ENCODE assay signal across 12 mouse cellular contexts in the genomic region with DNA sequence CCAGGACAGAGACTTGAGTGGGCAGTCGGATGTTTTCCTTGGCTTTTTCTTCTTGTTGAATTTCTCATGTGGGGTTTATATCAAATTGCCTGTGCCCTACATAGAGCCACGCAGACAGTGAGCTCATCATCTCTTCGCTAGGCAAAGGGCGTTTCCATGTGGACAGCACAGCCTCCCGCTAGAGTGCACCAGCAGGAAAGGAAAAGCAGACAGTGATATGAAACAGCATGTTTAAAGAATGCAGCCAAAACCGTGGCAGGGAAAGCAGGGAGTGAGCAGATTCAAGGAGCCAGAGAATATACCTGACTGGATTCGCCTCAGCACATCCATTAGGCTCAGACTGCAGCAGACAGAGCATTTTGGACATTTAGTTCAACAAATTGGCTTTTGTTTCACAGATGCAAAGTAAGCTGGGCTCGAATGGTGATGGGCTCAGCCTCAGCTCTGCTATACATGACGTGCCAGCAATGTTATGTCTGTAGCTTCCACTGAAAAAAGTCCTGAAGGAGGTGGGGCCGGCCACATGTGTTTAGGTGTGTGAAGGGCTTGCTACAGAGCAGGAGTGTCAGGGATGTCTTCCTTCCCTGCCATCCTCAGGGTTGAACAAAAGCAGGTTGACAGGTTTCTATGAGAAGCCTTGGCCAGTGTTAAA. TPM values are rescaled to one million over a fixed set of nuclear protein-coding genes. Genes with fewer than 3 reads are reported as not detected.
DNase-seq lines count a peak whose midpoint lies in the region; ATAC-seq and TF ChIP-seq lines count a peak whose summit lies in the region.
"Had no signal": no experiment of that assay in that cellular context is flagged by ENCODE, and none has a peak within 500 bp of the region (broad histone marks: within the 10 kb centered on the region; RNA-seq: fewer than 3 reads in every experiment).

No protein-coding gene starts in this region.

- TF ChIP-seq POLR2A in brain, embryonic 14.5 days (IDR thresholded peaks at IDR 0.05; ENCODE audit: borderline replicate concordance, extremely low read depth, insufficient read depth, insufficient read length, poor library complexity, severe bottlenecking), result no peak

- H3K36me3 ChIP-seq in forebrain, embryonic 14.5 days (ENCODE audit: control insufficient read depth, insufficient read depth, low read length), result no peaks in the 10 kb centered on the region
- H3K36me3 ChIP-seq in forebrain, embryonic 12.5 days (replicated peaks), result no peaks in the 10 kb centered on the region
- H3K36me3 ChIP-seq in neural tube, embryonic 13.5 days, result no peaks in the 10 kb centered on the region
- H3K36me3 ChIP-seq: embryonic facial prominence, embryonic 13.5 days; liver, embryonic 13.5 days had no signal

- TF ChIP-seq CTCF in brain, embryonic 14.5 days (IDR thresholded peaks at IDR 0.05; ENCODE audit: borderline replicate concordance, extremely low read depth, insufficient read depth, insufficient read length), result no peak

- H3K9me3 ChIP-seq in forebrain, embryonic 14.5 days (replicated peaks; ENCODE audit: control insufficient read depth, low read length), result peaks cover 5% of the 10 kb centered on the region; the same call in 1 of the 2 replicates
- H3K9me3 ChIP-seq in forebrain, embryonic 12.5 days, result peaks cover 5% of the 10 kb centered on the region
- 0 out of 2 replicates have a peak, but pooled peaks cover 6% of the 10 kb centered on the region for H3K9me3 ChIP-seq in neural tube, embryonic 13.5 days
- H3K9me3 ChIP-seq: liver, embryonic 13.5 days had no signal

- WGBS in forebrain, embryonic 14.5 days, result 70% methylated on average over 10 of the region's 10 CpGs
- WGBS in forebrain, embryonic 12.5 days, result 77% methylated on average over 10 of the region's 10 CpGs
- 76% methylated on average over 10 of the region's 10 CpGs for WGBS in neural tube, embryonic 13.5 days

- ATAC-seq in forebrain, embryonic 14.5 days, result peak; percentile 55; the same call in 1 of the 2 replicates
- ATAC-seq in forebrain, embryonic 12.5 days (ENCODE audit: low FRiP score), result no peak
- no peak for ATAC-seq in neural tube, embryonic 13.5 days (ENCODE audit: low read depth)
- no peak for ATAC-seq in megakaryocyte, adult 5-6 weeks (ENCODE audit: poor library complexity, severe bottlenecking)

- no peak overlapping the region for H3K9ac ChIP-seq in forebrain, embryonic 14.5 days (ENCODE audit: low read length)
- no peak overlapping the region for H3K9ac ChIP-seq in forebrain, embryonic 12.5 days
- no peak overlapping the region for H3K9ac ChIP-seq in neural tube, embryonic 13.5 days
- H3K9ac ChIP-seq: embryonic facial prominence, embryonic 13.5 days; liver, embryonic 13.5 days had no signal

- H3K27me3 ChIP-seq in forebrain, embryonic 14.5 days (replicated peaks; ENCODE audit: control insufficient read depth, insufficient read depth, low read length), result peaks cover 8% of the 10 kb centered on the region; the same call in 1 of the 2 replicates
- peaks cover 30% of the 10 kb centered on the region for H3K27me3 ChIP-seq in forebrain, embryonic 12.5 days
- peaks cover 15% of the 10 kb centered on the region; the same call in 1 of the 2 replicates for H3K27me3 ChIP-seq in neural tube, embryonic 13.5 days
- H3K27me3 ChIP-seq: liver, embryonic 13.5 days had no signal

- H3K4me2 ChIP-seq in forebrain, embryonic 14.5 days (ENCODE audit: low read length), result no peak overlapping the region
- no peak overlapping the region for H3K4me2 ChIP-seq in forebrain, embryonic 12.5 days
- no peak overlapping the region for H3K4me2 ChIP-seq in neural tube, embryonic 13.5 days
- H3K4me2 ChIP-seq: embryonic facial prominence, embryonic 13.5 days; liver, embryonic 13.5 days had no signal

- no peak overlapping the region for H3K27ac ChIP-seq in forebrain, embryonic 14.5 days (ENCODE audit: low read depth, low read length)
- H3K27ac ChIP-seq in forebrain, embryonic 12.5 days, result no peak overlapping the region
- peak overlapping the region; percentile 47; the same call in 1 of the 2 replicates for H3K27ac ChIP-seq in neural tube, embryonic 13.5 days (replicated peaks)
- H3K27ac ChIP-seq: embryonic facial prominence, embryonic 13.5 days; liver, embryonic 13.5 days had no signal

- DNase-seq in forebrain, embryonic 14.5 days (ENCODE audit: low spot score), result peak; percentile 53
- DNase-seq in brain, embryonic 14.5 days (ENCODE audit: low read depth), result peak; percentile 70
- DNase-seq in layer of hippocampus, adult 9-10 months (ENCODE audit: low spot score), result peak; percentile 42
- no peak for DNase-seq in urinary bladder, postnatal 25 days (ENCODE audit: low spot score)
- DNase-seq in embryo, embryonic 9.5 days (ENCODE audit: extremely low spot score), result no peak
- DNase-seq: gastrocnemius, postnatal 14 days; kidney, postnatal 36 days; liver, embryonic 13.5 days had no signal

- H3K4me3 ChIP-seq in forebrain, embryonic 14.5 days (ENCODE audit: low read depth, low read length), result no peak overlapping the region
- H3K4me3 ChIP-seq in forebrain, embryonic 12.5 days (replicated peaks), result no peak overlapping the region
- no peak overlapping the region for H3K4me3 ChIP-seq in neural tube, embryonic 13.5 days
- H3K4me3 ChIP-seq: embryonic facial prominence, embryonic 13.5 days; liver, embryonic 13.5 days had no signal

- H3K4me1 ChIP-seq in forebrain, embryonic 14.5 days (ENCODE audit: control insufficient read depth, insufficient read depth, low read length), result 0 out of 2 replicates have a peak, but pooled peaks cover 3% of the 10 kb centered on the region
- H3K4me1 ChIP-seq in forebrain, embryonic 12.5 days, result peaks cover 4% of the 10 kb centered on the region; the same call in 1 of the 2 replicates
- peaks cover 4% of the 10 kb centered on the region; the same call in 1 of the 2 replicates for H3K4me1 ChIP-seq in neural tube, embryonic 13.5 days (replicated peaks)
- H3K4me1 ChIP-seq: embryonic facial prominence, embryonic 13.5 days; liver, embryonic 13.5 days had no signal

RNA-seq across cellular contexts. Expression of a gene that starts 21.8 kb away (rescaled TPM):
- polyA plus RNA-seq in forebrain, embryonic 14.5 days (2014; fragmentation: Nextera tagmentation; extraction: Ambion mirVana), result 3.7 and 6.3 TPM in 2 replicates
- polyA plus RNA-seq in forebrain, embryonic 12.5 days (2016; fragmentation: Nextera tagmentation; extraction: Ambion mirVana), result 7.8 and 7.9 TPM in 2 replicates
- 4.0 and 7.8 TPM in 2 replicates for polyA plus RNA-seq in brain, embryonic 14.5 days (2012; rRNA removed)
- polyA plus RNA-seq in neural tube, embryonic 13.5 days (2015; fragmentation: Nextera tagmentation; extraction: Ambion mirVana), result 8.4 TPM in 2 replicates
- 5.3 and 5.4 TPM in 2 replicates for total RNA-seq in megakaryocyte, adult 5-6 weeks (2015)
- 6.0 and 7.5 TPM in 2 replicates for total RNA-seq in megakaryocyte, adult 5-6 weeks (2017)

Comparison
In these comparisons a context has a peak if more than half of its experiments do, and no peak if none do; other contexts are left out.
1. DNase-seq: peak in forebrain, embryonic 14.5 days (single experiment), brain, embryonic 14.5 days (single experiment) and layer of hippocampus, adult 9-10 months (single experiment); none in urinary bladder, postnatal 25 days (single experiment) and embryo, embryonic 9.5 days (single experiment).